Mouse (Mus musculus) urinary bladder, postnatal 25 days (tissue): ENCODE measurements around the gene Ager.
A peak's percentile ranks its signal among the peaks of the same experiment; 100 is the strongest.

Experiments
- DNase-seq: peaks from one replicate; pipeline ENCODE4 v3.0.0; 2022; ENCODE audit warnings: low spot score

The Ager gene

GRCm38 (mm10) chr17:34597566-34598095 lies at the start of gene Ager:
Gene Ager, plus strand, starts transcription at chr17:34597862.
- no peak for DNase-seq

GRCm38 (mm10) chr17:34549156-34549555 lies 48.5 kb upstream of the Ager start:
- DNase-seq = no peak

GRCm38 (mm10) chr17:34549843-34550242 lies 47.8 kb upstream of the Ager start:
- no peak for DNase-seq

- DNase-seq = peak; percentile 84
Measured at GRCm38 (mm10) chr17:34555483-34555882, 42.2 kb upstream of the Ager start.

- DNase-seq = no peak
Measured at GRCm38 (mm10) chr17:34556406-34556805, 41.3 kb upstream of the Ager start.

- DNase-seq = no peak
Measured at GRCm38 (mm10) chr17:34557411-34557810, 40.3 kb upstream of the Ager start.

- DNase-seq = no peak
Measured at GRCm38 (mm10) chr17:34559116-34559515, 38.5 kb upstream of the Ager start.

GRCm38 (mm10) chr17:34559895-34560294 lies 37.8 kb upstream of the Ager start:
- DNase-seq = no peak

- no peak for DNase-seq
Measured at GRCm38 (mm10) chr17:34560438-34560837, 37.2 kb upstream of the Ager start.

- no peak for DNase-seq
Measured at GRCm38 (mm10) chr17:34561200-34561599, 36.5 kb upstream of the Ager start.

- DNase-seq = no peak
Measured at GRCm38 (mm10) chr17:34562595-34562994, 35.1 kb upstream of the Ager start.

- DNase-seq = no peak
Measured at GRCm38 (mm10) chr17:34563354-34563753, 34.3 kb upstream of the Ager start.

GRCm38 (mm10) chr17:34564003-34564421 lies 33.6 kb upstream of the Ager start, which contains the start of gene Notch4:
Gene Notch4, plus strand, starts transcription at chr17:34564268.
- DNase-seq = no peak

- no peak for DNase-seq
Measured at GRCm38 (mm10) chr17:34564796-34565195, 32.9 kb upstream of the Ager start.

GRCm38 (mm10) chr17:34567311-34567710 lies 30.4 kb upstream of the Ager start:
- no peak for DNase-seq

GRCm38 (mm10) chr17:34568421-34568820 lies 29.2 kb upstream of the Ager start:
- no peak for DNase-seq

GRCm38 (mm10) chr17:34569919-34570318 lies 27.7 kb upstream of the Ager start:
- DNase-seq = no peak

- DNase-seq = no peak
Measured at GRCm38 (mm10) chr17:34571875-34572274, 25.8 kb upstream of the Ager start.

- DNase-seq = no peak
Measured at GRCm38 (mm10) chr17:34572361-34572760, 25.3 kb upstream of the Ager start.

- no peak for DNase-seq
Measured at GRCm38 (mm10) chr17:34576577-34576976, 21.1 kb upstream of the Ager start.

- DNase-seq = no peak
Measured at GRCm38 (mm10) chr17:34578070-34578469, 19.6 kb upstream of the Ager start.

GRCm38 (mm10) chr17:34582528-34582927 lies 15.1 kb upstream of the Ager start:
- DNase-seq = no peak

GRCm38 (mm10) chr17:34583397-34583796 lies 14.3 kb upstream of the Ager start:
- no peak for DNase-seq

GRCm38 (mm10) chr17:34583819-34584218 lies 13.8 kb upstream of the Ager start:
- DNase-seq = no peak

- no peak for DNase-seq
Measured at GRCm38 (mm10) chr17:34585121-34585520, 12.5 kb upstream of the Ager start.
